Mouse (Mus musculus): ENCODE data around the gene Capn7.

Gene Capn7

GRCm38 (mm10) chr14:31336369-31337155 lies at the start of gene Capn7:
Capn7 (plus strand) TSS chr14:31336638.
- peak; percentile 98 for DNase-seq (ENCODE audit: low spot score)

- DNase-seq (ENCODE audit: low spot score) = no peak
Measured at GRCm38 (mm10) chr14:31313192-31313591, 23.2 kb upstream of the Capn7 start.

- DNase-seq (ENCODE audit: low spot score) = no peak
Measured at GRCm38 (mm10) chr14:31316613-31317012, 19.8 kb upstream of the Capn7 start.

- no peak for DNase-seq (ENCODE audit: low spot score)
Measured at GRCm38 (mm10) chr14:31317754-31318153, 18.7 kb upstream of the Capn7 start.

- DNase-seq (ENCODE audit: low spot score) = no peak
Measured at GRCm38 (mm10) chr14:31319546-31319945, 16.9 kb upstream of the Capn7 start.

GRCm38 (mm10) chr14:31321181-31321580 lies 15.3 kb upstream of the Capn7 start:
- DNase-seq (ENCODE audit: low spot score) = no peak

- no peak for DNase-seq (ENCODE audit: low spot score)
Measured at GRCm38 (mm10) chr14:31322191-31322590, 14.2 kb upstream of the Capn7 start.

- DNase-seq (ENCODE audit: low spot score) = no peak
Measured at GRCm38 (mm10) chr14:31323189-31323588, 13.2 kb upstream of the Capn7 start.

- peak; percentile 10 for DNase-seq (ENCODE audit: low spot score)
Measured at GRCm38 (mm10) chr14:31323849-31324792, 12.3 kb upstream of the Capn7 start, which contains the start of gene Dnah1. Dnah1 (minus strand) TSS chr14:31323896.

- DNase-seq (ENCODE audit: low spot score) = no peak
Measured at GRCm38 (mm10) chr14:31324851-31325250, 11.6 kb upstream of the Capn7 start.

GRCm38 (mm10) chr14:31325551-31325950 lies 10.9 kb upstream of the Capn7 start:
- no peak for DNase-seq (ENCODE audit: low spot score)

GRCm38 (mm10) chr14:31326770-31327169 lies 9.7 kb upstream of the Capn7 start:
- no peak for DNase-seq (ENCODE audit: low spot score)

GRCm38 (mm10) chr14:31327196-31327595 lies 9.2 kb upstream of the Capn7 start:
- DNase-seq (ENCODE audit: low spot score) = no peak

GRCm38 (mm10) chr14:31327681-31328080 lies 8.8 kb upstream of the Capn7 start:
- DNase-seq (ENCODE audit: low spot score) = no peak

- DNase-seq (ENCODE audit: low spot score) = no peak
Measured at GRCm38 (mm10) chr14:31329741-31330140, 6.7 kb upstream of the Capn7 start.

- no peak for DNase-seq (ENCODE audit: low spot score)
Measured at GRCm38 (mm10) chr14:31330957-31331356, 5.5 kb upstream of the Capn7 start.

GRCm38 (mm10) chr14:31335765-31336164 lies 673 bp upstream of the Capn7 start:
- no peak for DNase-seq (ENCODE audit: low spot score)

GRCm38 (mm10) chr14:31337406-31337805 lies 968 bp downstream of the Capn7 start:
- no peak for DNase-seq (ENCODE audit: low spot score)

- DNase-seq (ENCODE audit: low spot score) = no peak
Measured at GRCm38 (mm10) chr14:31337947-31338346, 1.5 kb downstream of the Capn7 start.

GRCm38 (mm10) chr14:31343241-31343640 lies 6.8 kb downstream of the Capn7 start:
- no peak for DNase-seq (ENCODE audit: low spot score)

GRCm38 (mm10) chr14:31345367-31345766 lies 8.9 kb downstream of the Capn7 start:
- DNase-seq (ENCODE audit: low spot score) = no peak

GRCm38 (mm10) chr14:31362236-31362635 lies 25.8 kb downstream of the Capn7 start:
- no peak for DNase-seq (ENCODE audit: low spot score)

- DNase-seq (ENCODE audit: low spot score) = no peak
Measured at GRCm38 (mm10) chr14:31364589-31364988, 28.2 kb downstream of the Capn7 start.
